Mouse (Mus musculus): ENCODE data around the gene Iapp.
A peak's percentile ranks its signal among the peaks of the same experiment; 100 is the strongest.

DNA sequence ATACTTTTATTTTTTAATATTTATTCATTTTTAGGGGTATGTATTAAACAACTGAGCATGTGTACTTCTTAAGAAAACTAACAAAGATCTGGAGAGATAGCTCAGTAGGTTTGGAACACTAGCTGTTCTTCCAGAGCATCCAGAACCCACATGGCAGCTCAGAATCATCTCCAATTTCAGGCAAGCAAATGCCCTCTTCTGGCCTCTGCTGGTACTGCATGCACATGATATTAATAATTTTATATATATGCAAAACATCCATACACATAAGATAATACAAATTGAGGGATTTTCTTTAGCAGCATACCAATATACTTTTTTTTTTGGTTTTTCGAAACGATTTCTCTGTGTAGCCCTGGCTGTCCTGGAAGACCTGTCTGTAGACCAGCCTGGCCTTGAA, 45.3 kb downstream of the Iapp start:
- peak; percentile 78 for TF ChIP-seq CTCF (IDR thresholded peaks at IDR 0.05; ENCODE audit: low read depth)
- no peak for TF ChIP-seq EP300 (IDR thresholded peaks at IDR 0.05; ENCODE audit: low read depth)
